Mouse (Mus musculus) heart, postnatal 0 days (tissue): Measurements from ENCODE around the gene Add3.

ENCODE experiments used
- CTCF ChIP-seq: IDR thresholded peaks from 2 replicates; pipeline ENCODE4 v1.5.1; 2016; ENCODE audit warnings: antibody characterized with exemption, control low read depth, low read depth
- EP300 ChIP-seq: IDR thresholded peaks from 2 replicates; pipeline ENCODE4 v1.6.1; 2016; ENCODE audit warnings: antibody characterized with exemption, low read depth

DNA sequence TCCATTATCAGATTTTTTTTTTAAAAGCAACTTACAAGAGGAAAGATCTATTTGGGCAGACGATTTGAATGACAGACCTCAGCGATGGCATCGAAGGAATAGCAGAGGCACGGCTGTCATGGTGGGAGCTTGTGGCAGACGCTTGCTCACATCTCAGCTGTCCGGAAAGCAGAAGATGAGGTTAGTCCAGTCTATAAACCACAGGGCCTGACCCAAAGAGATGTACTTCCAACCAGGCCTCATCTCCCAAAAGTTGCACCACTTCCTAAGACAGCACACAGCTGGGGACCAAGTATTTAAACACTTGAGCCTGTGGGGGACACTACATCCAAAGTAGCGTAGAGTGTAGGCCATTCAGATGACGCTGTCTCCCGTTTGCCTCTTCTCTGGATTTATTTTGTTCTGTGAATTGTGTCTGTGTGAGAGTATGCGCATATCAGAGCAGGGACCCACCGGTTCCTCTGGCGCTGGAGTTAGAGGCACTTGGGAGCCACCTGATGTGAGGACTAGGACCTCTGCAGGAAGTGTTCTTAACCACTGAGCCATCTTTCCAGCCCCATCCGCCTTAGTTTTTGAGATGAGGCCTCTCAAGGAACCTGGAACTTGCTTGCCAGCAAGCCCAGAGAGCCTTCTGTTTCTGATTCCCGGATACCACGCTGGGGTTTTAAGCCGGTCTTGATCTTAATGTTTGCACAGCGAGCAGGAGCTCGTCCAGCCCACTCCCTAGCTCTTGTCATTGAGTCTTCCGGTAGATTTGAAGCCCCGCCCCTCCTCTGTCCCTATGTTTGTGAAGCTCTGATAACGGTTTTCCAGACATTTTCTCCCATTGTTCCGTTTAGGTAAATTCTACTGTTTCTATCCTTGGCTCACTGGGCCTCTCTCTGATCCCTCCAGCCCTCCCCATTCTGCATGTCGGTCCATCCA lies 156.3 kb downstream of the Add3 start:
- no peak for TF ChIP-seq EP300
- TF ChIP-seq CTCF: no peak
